Mouse (Mus musculus): Measurements from ENCODE around the gene Mkks. TPM values are rescaled to one million over a fixed set of nuclear protein-coding genes. Genes with fewer than 3 reads are reported as not detected.
"Not testable (repeated sequence)": the region's sequence is repeated elsewhere in the genome, so short reads cannot be mapped to it uniquely, and the experiment has no call there.

The Mkks gene
- polyA plus RNA-seq, 1 experiment from 2014 or later, result 15.5 TPM

GRCm38 (mm10) chr2:136913021-136913420 is 21.8 kb upstream of the Mkks start:
- Histone ChIP-seq H3K4me3 (ENCODE audit: low read depth, low read length) (no peak overlapping the region), H3K36me3 (ENCODE audit: control insufficient read depth, insufficient read depth, low read length) (no peaks in the 10 kb centered on the region), H3K27me3 (replicated peaks; ENCODE audit: control insufficient read depth, insufficient read depth, low read length) (no peaks in the 10 kb centered on the region), H3K4me2 (ENCODE audit: low read length) (no peak overlapping the region), H3K4me1 (replicated peaks; ENCODE audit: control insufficient read depth, insufficient read depth, low read length) (peaks cover 13% of the 10 kb centered on the region), H3K9ac (ENCODE audit: low read length) (no peak overlapping the region), H3K27ac (ENCODE audit: low read depth) (no peak overlapping the region), H3K9me3 (ENCODE audit: control insufficient read depth, low read length) (no peaks in the 10 kb centered on the region)
- ATAC-seq (replicated peaks; ENCODE audit: low FRiP score, low TSS enrichment, low read depth), result no peak
- WGBS, result 60% methylated on average over 3 of the region's 3 CpGs
- DNase-seq (ENCODE audit: low spot score), result no peak

DNA sequence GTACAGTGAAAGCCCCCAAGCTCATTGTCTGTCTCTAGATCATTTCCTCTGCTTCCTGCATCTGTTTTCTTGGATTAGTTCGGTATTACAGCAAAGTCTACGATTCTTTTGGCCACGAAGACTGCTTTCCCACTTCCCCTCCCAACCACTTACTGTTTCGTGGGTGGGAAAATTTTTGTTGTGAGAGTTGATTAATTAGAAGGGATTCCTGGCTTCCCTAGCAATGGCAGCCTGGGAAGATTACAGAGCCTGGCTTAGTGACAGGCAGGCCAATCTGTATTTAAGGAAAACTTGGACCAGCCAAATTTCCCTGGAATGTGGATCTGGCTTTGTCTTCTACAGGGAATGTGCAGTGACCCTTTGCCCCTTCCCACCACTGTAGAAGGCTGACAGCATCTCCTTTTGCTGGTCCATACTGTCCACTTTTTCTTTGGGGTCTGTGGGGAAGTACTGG is 20.8 kb upstream of the Mkks start:
- no peaks in the 10 kb centered on the region for H3K27me3 ChIP-seq (replicated peaks; ENCODE audit: control insufficient read depth, insufficient read depth, low read length)
- peaks cover 13% of the 10 kb centered on the region for H3K4me1 ChIP-seq (replicated peaks; ENCODE audit: control insufficient read depth, insufficient read depth, low read length)
- 26% methylated on average over 4 of the region's 4 CpGs for WGBS
- no peaks in the 10 kb centered on the region for H3K9me3 ChIP-seq (ENCODE audit: control insufficient read depth, low read length)
- no peak overlapping the region for H3K4me3 ChIP-seq (ENCODE audit: low read depth, low read length)
- no peak overlapping the region for H3K9ac ChIP-seq (ENCODE audit: low read length)
- ATAC-seq (replicated peaks; ENCODE audit: low FRiP score, low TSS enrichment, low read depth) (no peak), DNase-seq (ENCODE audit: low spot score) (no peak)
- H3K4me2 ChIP-seq (ENCODE audit: low read length), result no peak overlapping the region
- H3K27ac ChIP-seq (ENCODE audit: low read depth), result peak overlapping the region; percentile 38; the same call in 1 of the 2 replicates
- H3K36me3 ChIP-seq (ENCODE audit: control insufficient read depth, insufficient read depth, low read length), result no peaks in the 10 kb centered on the region

GRCm38 (mm10) chr2:136909298-136909697 is 18.1 kb upstream of the Mkks start:
- Histone ChIP-seq H3K9ac (ENCODE audit: low read length) (no peak overlapping the region), H3K9me3 (ENCODE audit: control insufficient read depth, low read length) (no peaks in the 10 kb centered on the region), H3K4me1 (replicated peaks; ENCODE audit: control insufficient read depth, insufficient read depth, low read length) (peaks cover 13% of the 10 kb centered on the region), H3K36me3 (ENCODE audit: control insufficient read depth, insufficient read depth, low read length) (peaks cover 6% of the 10 kb centered on the region), H3K27ac (ENCODE audit: low read depth) (no peak overlapping the region), H3K4me2 (ENCODE audit: low read length) (no peak overlapping the region), H3K4me3 (ENCODE audit: low read depth, low read length) (no peak overlapping the region), H3K27me3 (replicated peaks; ENCODE audit: control insufficient read depth, insufficient read depth, low read length) (no peaks in the 10 kb centered on the region)
- 70% methylated on average over 2 of the region's 2 CpGs for WGBS
- no peak for ATAC-seq (replicated peaks; ENCODE audit: low FRiP score, low TSS enrichment, low read depth)
- DNase-seq (ENCODE audit: low spot score), result no peak

GRCm38 (mm10) chr2:136908596-136908995 is 17.4 kb upstream of the Mkks start:
- Histone ChIP-seq H3K9me3 (ENCODE audit: control insufficient read depth, low read length) (no peaks in the 10 kb centered on the region), H3K9ac (ENCODE audit: low read length) (no peak overlapping the region), H3K4me1 (replicated peaks; ENCODE audit: control insufficient read depth, insufficient read depth, low read length) (peaks cover 13% of the 10 kb centered on the region), H3K4me2 (ENCODE audit: low read length) (no peak overlapping the region), H3K27me3 (replicated peaks; ENCODE audit: control insufficient read depth, insufficient read depth, low read length) (no peaks in the 10 kb centered on the region), H3K4me3 (ENCODE audit: low read depth, low read length) (no peak overlapping the region), H3K27ac (ENCODE audit: low read depth) (no peak overlapping the region), H3K36me3 (ENCODE audit: control insufficient read depth, insufficient read depth, low read length) (peaks cover 6% of the 10 kb centered on the region)
- DNase-seq (ENCODE audit: low spot score), result no peak
- ATAC-seq (replicated peaks; ENCODE audit: low FRiP score, low TSS enrichment, low read depth), result no peak
- WGBS, result 87% methylated on average over 3 of the region's 3 CpGs

GRCm38 (mm10) chr2:136896131-136896530 is 4.9 kb upstream of the Mkks start:
- H3K4me1 ChIP-seq (replicated peaks; ENCODE audit: control insufficient read depth, insufficient read depth, low read length), result 0 out of 2 replicates have a peak, but pooled peaks cover 5% of the 10 kb centered on the region
- no peak overlapping the region for H3K9ac ChIP-seq (ENCODE audit: low read length)
- no peaks in the 10 kb centered on the region for H3K36me3 ChIP-seq (ENCODE audit: control insufficient read depth, insufficient read depth, low read length)
- no peaks in the 10 kb centered on the region for H3K27me3 ChIP-seq (replicated peaks; ENCODE audit: control insufficient read depth, insufficient read depth, low read length)
- no peak overlapping the region for H3K4me3 ChIP-seq (ENCODE audit: low read depth, low read length)
- DNase-seq (ENCODE audit: low spot score) (no peak), ATAC-seq (replicated peaks; ENCODE audit: low FRiP score, low TSS enrichment, low read depth) (no peak)
- H3K4me2 ChIP-seq (ENCODE audit: low read length), result no peak overlapping the region
- H3K9me3 ChIP-seq (ENCODE audit: control insufficient read depth, low read length), result no peaks in the 10 kb centered on the region
- WGBS, result 79% methylated on average over 2 of the region's 2 CpGs
- no peak overlapping the region for H3K27ac ChIP-seq (ENCODE audit: low read depth)

DNA sequence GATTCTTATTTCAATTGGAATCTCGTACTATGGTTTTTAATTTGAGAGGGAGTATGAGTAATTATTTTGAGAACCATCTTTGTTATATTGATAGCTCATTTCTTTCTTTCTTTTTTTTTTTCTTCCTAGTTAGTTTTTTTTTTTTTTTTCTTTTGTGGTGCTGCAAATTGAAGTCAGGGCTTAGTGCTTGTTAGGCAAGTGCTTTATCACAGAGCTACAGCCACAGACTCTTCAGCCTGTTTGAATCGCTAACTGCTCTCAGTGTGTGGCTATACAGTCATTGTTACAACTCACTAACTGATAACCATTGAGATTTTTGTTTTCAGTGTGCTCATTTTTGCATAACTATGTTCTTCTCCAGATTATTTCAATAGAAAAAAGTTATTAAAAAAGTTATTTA is 3.3 kb upstream of the Mkks start:
- no peak for ATAC-seq (replicated peaks; ENCODE audit: low FRiP score, low TSS enrichment, low read depth)

DNA sequence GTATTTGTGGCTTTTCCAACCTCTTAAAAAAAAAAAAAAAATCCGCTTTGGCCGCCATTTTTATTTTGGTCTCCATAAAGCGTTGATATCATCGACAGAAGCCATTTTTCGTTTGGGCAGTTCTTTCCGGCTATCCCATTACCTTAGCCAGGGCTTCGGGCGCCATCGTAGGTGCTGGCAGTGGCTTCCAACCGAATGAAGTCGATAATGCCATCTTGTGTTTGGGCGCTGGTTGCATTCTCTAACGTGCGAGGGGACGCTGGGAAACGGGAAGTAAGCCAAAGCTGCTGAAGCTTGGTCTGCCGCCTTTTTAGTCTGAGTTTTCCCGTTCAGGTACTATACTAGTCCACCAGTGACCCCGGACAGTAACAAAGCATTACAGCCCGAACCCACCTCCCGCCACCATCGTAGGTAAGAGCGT is 772 bp upstream of the Mkks start:
- Histone ChIP-seq H3K27ac (ENCODE audit: low read depth) (peak overlapping the region; percentile 87), H3K4me3 (ENCODE audit: low read depth, low read length) (peak overlapping the region; percentile 79), H3K4me2 (ENCODE audit: low read length) (peak overlapping the region; percentile 57), H3K9ac (ENCODE audit: low read length) (peak overlapping the region; percentile 62), H3K36me3 (ENCODE audit: control insufficient read depth, insufficient read depth, low read length) (no peaks in the 10 kb centered on the region), H3K4me1 (replicated peaks; ENCODE audit: control insufficient read depth, insufficient read depth, low read length) (peaks cover 5% of the 10 kb centered on the region; the same call in 1 of the 2 replicates), H3K9me3 (ENCODE audit: control insufficient read depth, low read length) (no peaks in the 10 kb centered on the region), H3K27me3 (replicated peaks; ENCODE audit: control insufficient read depth, insufficient read depth, low read length) (no peaks in the 10 kb centered on the region)
- DNase-seq (ENCODE audit: low spot score), result peak; percentile 89
- peak; percentile 82 for ATAC-seq (replicated peaks; ENCODE audit: low FRiP score, low TSS enrichment, low read depth)
- under 1% methylated on average over 23 of the region's 23 CpGs for WGBS

More for the DNA sequence above, 3.3 kb upstream of the Mkks start:
- H3K9ac ChIP-seq (ENCODE audit: low read length), result no peak overlapping the region
- H3K36me3 ChIP-seq (ENCODE audit: control insufficient read depth, insufficient read depth, low read length), result no peaks in the 10 kb centered on the region
- H3K9me3 ChIP-seq (ENCODE audit: control insufficient read depth, low read length), result no peaks in the 10 kb centered on the region
- 87% methylated on average over 2 of the region's 2 CpGs for WGBS
- H3K27me3 ChIP-seq (replicated peaks; ENCODE audit: control insufficient read depth, insufficient read depth, low read length), result no peaks in the 10 kb centered on the region
- no peak overlapping the region for H3K4me2 ChIP-seq (ENCODE audit: low read length)
- H3K4me1 ChIP-seq (replicated peaks; ENCODE audit: control insufficient read depth, insufficient read depth, low read length), result 0 out of 2 replicates have a peak, but pooled peaks cover 5% of the 10 kb centered on the region
- no peak for DNase-seq (ENCODE audit: low spot score)
- no peak overlapping the region for H3K4me3 ChIP-seq (ENCODE audit: low read depth, low read length)
- no peak overlapping the region for H3K27ac ChIP-seq (ENCODE audit: low read depth)

- WGBS, result 5% methylated on average over 15 of the region's 15 CpGs
- H3K27ac ChIP-seq (ENCODE audit: low read depth), result peak overlapping the region; percentile 87
- H3K4me1 ChIP-seq (replicated peaks; ENCODE audit: control insufficient read depth, insufficient read depth, low read length); H3K36me3 ChIP-seq (ENCODE audit: control insufficient read depth, insufficient read depth, low read length); DNase-seq (ENCODE audit: low spot score); H3K9me3 ChIP-seq (ENCODE audit: control insufficient read depth, low read length); H3K27me3 ChIP-seq (replicated peaks; ENCODE audit: control insufficient read depth, insufficient read depth, low read length): not testable (repeated sequence)
- peak; percentile 71 for ATAC-seq (replicated peaks; ENCODE audit: low FRiP score, low TSS enrichment, low read depth)
- H3K4me3 ChIP-seq (ENCODE audit: low read depth, low read length), result peak overlapping the region; percentile 79
- H3K4me2 ChIP-seq (ENCODE audit: low read length), result peak overlapping the region; percentile 48
- peak overlapping the region; percentile 73 for H3K9ac ChIP-seq (ENCODE audit: low read length)
Measured at GRCm38 (mm10) chr2:136890716-136891067, 497 bp downstream of the Mkks start.

- DNase-seq (ENCODE audit: low spot score) (no peak), ATAC-seq (replicated peaks; ENCODE audit: low FRiP score, low TSS enrichment, low read depth) (no peak)
- Histone ChIP-seq H3K9ac (ENCODE audit: low read length) (no peak overlapping the region), H3K36me3 (ENCODE audit: control insufficient read depth, insufficient read depth, low read length) (peaks cover 31% of the 10 kb centered on the region), H3K4me2 (ENCODE audit: low read length) (no peak overlapping the region), H3K27me3 (replicated peaks; ENCODE audit: control insufficient read depth, insufficient read depth, low read length) (no peaks in the 10 kb centered on the region), H3K9me3 (ENCODE audit: control insufficient read depth, low read length) (no peaks in the 10 kb centered on the region), H3K4me3 (ENCODE audit: low read depth, low read length) (no peak overlapping the region), H3K27ac (ENCODE audit: low read depth) (no peak overlapping the region), H3K4me1 (replicated peaks; ENCODE audit: control insufficient read depth, insufficient read depth, low read length) (no peaks in the 10 kb centered on the region; the same call in 1 of the 2 replicates)
- whole genome bisulfite sequencing, result 57% methylated on average over 4 of the region's 4 CpGs
Measured at GRCm38 (mm10) chr2:136886846-136887245, 4.3 kb downstream of the Mkks start.

Data from intestine, embryonic 14.5 days (tissue).